Mouse (Mus musculus): ENCODE results near the gene Pdzd2.
A peak's percentile ranks its signal among the peaks of the same experiment; 100 is the strongest.

Pdzd2 gene

GRCm38 (mm10) chr15:12578276-12578675 lies 161.4 kb downstream of the Pdzd2 start:
- peak; percentile 84 for DNase-seq (ENCODE audit: low read depth, low spot score)

- DNase-seq (ENCODE audit: low read depth, low spot score) = no peak
These were observed 162.0 kb downstream of the Pdzd2 start for GRCm38 (mm10) chr15:12577715-12578114.

GRCm38 (mm10) chr15:12577054-12577696 lies 162.5 kb downstream of the Pdzd2 start:
- DNase-seq (ENCODE audit: low read depth, low spot score) = peak; percentile 51

GRCm38 (mm10) chr15:12573621-12574020 lies 166.1 kb downstream of the Pdzd2 start:
- DNase-seq (ENCODE audit: low read depth, low spot score) = no peak

GRCm38 (mm10) chr15:12571168-12571567 lies 168.6 kb downstream of the Pdzd2 start:
- no peak for DNase-seq (ENCODE audit: low read depth, low spot score)

- peak; percentile 44 for DNase-seq (ENCODE audit: low read depth, low spot score)
These were observed 172.9 kb downstream of the Pdzd2 start for GRCm38 (mm10) chr15:12566637-12567440.

- DNase-seq (ENCODE audit: low read depth, low spot score) = no peak
These were observed 174.4 kb downstream of the Pdzd2 start for GRCm38 (mm10) chr15:12565281-12565680.

- no peak for DNase-seq (ENCODE audit: low read depth, low spot score)
These were observed 179.2 kb downstream of the Pdzd2 start for GRCm38 (mm10) chr15:12560505-12560904.

- no peak for DNase-seq (ENCODE audit: low read depth, low spot score)
These were observed 181.9 kb downstream of the Pdzd2 start for GRCm38 (mm10) chr15:12557663-12558436.

GRCm38 (mm10) chr15:12553211-12553610 lies 186.5 kb downstream of the Pdzd2 start:
- DNase-seq (ENCODE audit: low read depth, low spot score) = no peak

- DNase-seq (ENCODE audit: low read depth, low spot score) = peak; percentile 59
These were observed 188.8 kb downstream of the Pdzd2 start for GRCm38 (mm10) chr15:12550919-12551318.

- peak; percentile 62 for DNase-seq (ENCODE audit: low read depth, low spot score)
These were observed 189.3 kb downstream of the Pdzd2 start for GRCm38 (mm10) chr15:12550376-12550775.

GRCm38 (mm10) chr15:12549919-12550305 lies 189.8 kb downstream of the Pdzd2 start:
- DNase-seq (ENCODE audit: low read depth, low spot score) = peak; percentile 87

GRCm38 (mm10) chr15:12549271-12549918 lies 190.3 kb downstream of the Pdzd2 start:
- peak; percentile 63 for DNase-seq (ENCODE audit: low read depth, low spot score)

- no peak for DNase-seq (ENCODE audit: low read depth, low spot score)
These were observed 191.0 kb downstream of the Pdzd2 start for GRCm38 (mm10) chr15:12548696-12549095.

- no peak for DNase-seq (ENCODE audit: low read depth, low spot score)
These were observed 191.9 kb downstream of the Pdzd2 start for GRCm38 (mm10) chr15:12547640-12548405.

GRCm38 (mm10) chr15:12546781-12547180 lies 192.9 kb downstream of the Pdzd2 start:
- DNase-seq (ENCODE audit: low read depth, low spot score) = no peak

- no peak for DNase-seq (ENCODE audit: low read depth, low spot score)
These were observed 194.1 kb downstream of the Pdzd2 start for GRCm38 (mm10) chr15:12545671-12546070.

- peak; percentile 24 for DNase-seq (ENCODE audit: low read depth, low spot score)
These were observed 194.5 kb downstream of the Pdzd2 start for GRCm38 (mm10) chr15:12545220-12545619.

- peak; percentile 59 for DNase-seq (ENCODE audit: low read depth, low spot score)
These were observed 195.9 kb downstream of the Pdzd2 start for GRCm38 (mm10) chr15:12543686-12544325.

Data from ZHBTc4 (cell line).